Mouse (Mus musculus): ENCODE measurements around the gene Dlec1.

The Dlec1 gene

DNA sequence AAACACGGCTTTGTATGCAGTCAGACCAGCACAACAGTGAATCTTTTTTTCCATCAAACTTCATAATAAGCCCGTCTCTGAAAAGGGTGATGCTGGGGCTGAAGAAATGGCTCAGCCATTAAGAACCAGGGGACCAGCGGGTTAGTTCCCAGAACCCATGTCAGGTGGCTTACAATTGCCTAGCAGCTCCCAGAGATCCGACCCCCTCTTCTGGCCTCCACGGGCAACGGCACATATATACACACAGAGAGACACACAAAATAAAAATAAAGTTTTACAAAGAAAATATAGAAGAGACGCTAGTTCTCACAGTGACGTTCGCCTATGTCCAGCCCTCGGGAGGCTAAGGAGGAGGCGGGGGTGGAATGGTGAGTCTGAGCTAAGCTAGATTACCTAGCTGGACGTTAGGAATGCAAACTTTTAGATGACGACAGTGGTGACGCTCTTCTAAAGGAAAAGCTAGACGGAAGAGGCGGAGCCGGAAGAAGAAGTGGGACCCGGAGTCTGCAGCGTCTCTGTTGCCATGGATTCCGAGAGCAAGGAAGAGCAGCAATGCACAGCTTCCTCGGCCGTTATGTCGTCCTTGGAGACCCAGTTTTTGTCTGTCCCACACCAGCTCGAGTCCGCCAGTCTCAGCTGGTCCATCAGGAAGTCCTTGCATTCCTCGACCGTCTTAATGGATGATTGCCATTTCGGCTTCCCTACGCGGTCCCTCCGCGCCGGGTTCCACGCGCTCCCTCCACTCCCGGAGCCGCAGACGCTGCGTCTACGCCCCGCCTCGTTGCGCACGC lies at the start of gene Dlec1:
Gene Dlec1 (plus strand): TSS at position 487 of the 791 bp plus-strand sequence.
- peak in 1 of 2 experiments; percentile 25 for DNase-seq (ENCODE audit: low spot score in 2 of 2)

DNA sequence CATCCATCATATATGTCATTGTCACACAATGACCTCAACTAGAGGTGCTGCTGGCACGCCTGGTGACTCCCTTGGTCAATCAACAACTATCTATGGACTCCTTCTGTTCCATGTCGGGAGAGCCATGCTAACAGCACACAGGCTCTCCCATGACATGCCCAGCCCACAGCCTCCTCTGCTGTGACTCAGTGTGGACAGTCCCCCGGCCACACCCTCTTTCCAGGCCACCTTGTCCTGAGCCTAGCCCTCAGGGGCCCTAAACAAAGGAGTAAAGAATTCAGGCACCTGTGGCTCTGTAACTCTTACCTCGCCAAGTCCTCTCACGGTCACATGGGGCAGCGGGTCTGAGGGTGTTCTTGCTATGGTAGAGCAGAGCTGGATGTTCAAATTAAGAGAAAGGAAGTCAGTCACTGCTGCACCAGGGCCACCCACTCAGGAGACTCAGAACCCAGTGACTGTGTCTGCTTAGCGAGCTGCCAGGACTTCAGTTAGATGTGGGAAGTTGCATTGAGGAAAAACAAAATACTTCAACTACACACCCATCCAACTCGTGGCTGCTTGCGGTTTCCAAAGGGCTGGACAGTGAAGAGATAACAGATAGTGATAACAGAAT lies 48.2 kb upstream of the Dlec1 start:
- no peak for DNase-seq (ENCODE audit: low spot score in 2 of 2)

DNA sequence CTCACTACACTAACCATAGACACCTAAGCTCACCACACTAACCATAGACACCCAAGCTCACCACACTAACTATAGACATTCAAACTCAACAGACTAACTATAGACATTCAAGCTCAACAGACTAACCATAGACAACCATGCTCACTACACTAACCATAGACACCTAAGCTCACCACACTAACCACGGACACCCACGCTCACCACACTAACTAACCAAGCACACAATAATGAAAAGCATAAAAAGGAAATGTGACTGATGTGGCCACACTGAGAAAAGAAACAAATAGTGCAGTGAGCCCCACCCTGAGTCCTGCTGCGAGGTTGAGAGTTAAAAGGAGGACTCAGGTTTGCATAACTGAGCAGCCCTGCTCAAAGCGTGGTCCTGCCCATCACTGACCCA lies 46.9 kb upstream of the Dlec1 start:
- DNase-seq (ENCODE audit: low spot score in 2 of 2), result no peak

- DNase-seq (ENCODE audit: low spot score in 2 of 2), result no peak
Observed at GRCm38 (mm10) chr9:119058245-119058644, 44.0 kb upstream of the Dlec1 start.

GRCm38 (mm10) chr9:119060701-119061100 lies 41.6 kb upstream of the Dlec1 start:
- no peak for DNase-seq (ENCODE audit: low spot score in 2 of 2)

GRCm38 (mm10) chr9:119063036-119063644 lies 39.1 kb upstream of the Dlec1 start:
- DNase-seq (ENCODE audit: low spot score in 2 of 2), result no peak

DNA sequence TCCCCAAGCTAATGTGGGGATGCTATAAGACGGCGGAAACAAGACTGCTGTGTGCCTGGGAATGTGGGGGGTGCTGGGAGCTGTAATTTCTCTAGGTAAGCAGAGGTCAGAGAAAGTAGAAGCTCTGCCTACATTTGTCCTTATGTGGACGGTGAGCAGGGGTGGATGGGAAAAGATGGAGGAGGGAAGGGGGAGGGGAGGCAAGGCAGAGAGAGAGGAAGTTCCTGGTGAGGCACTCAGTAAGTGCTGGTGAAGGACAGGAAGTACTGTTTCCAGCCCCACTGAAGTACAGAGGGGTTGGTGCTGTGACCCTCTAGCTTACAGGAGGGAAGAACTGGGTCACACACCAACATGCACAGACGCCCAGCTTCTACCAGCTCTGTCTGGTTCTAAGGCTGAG lies 38.0 kb upstream of the Dlec1 start:
- no peak for DNase-seq (ENCODE audit: low spot score in 2 of 2)

GRCm38 (mm10) chr9:119067601-119068000 lies 34.7 kb upstream of the Dlec1 start:
- peak; percentile 59 to 85 for DNase-seq (ENCODE audit: low spot score in 2 of 2)

DNA sequence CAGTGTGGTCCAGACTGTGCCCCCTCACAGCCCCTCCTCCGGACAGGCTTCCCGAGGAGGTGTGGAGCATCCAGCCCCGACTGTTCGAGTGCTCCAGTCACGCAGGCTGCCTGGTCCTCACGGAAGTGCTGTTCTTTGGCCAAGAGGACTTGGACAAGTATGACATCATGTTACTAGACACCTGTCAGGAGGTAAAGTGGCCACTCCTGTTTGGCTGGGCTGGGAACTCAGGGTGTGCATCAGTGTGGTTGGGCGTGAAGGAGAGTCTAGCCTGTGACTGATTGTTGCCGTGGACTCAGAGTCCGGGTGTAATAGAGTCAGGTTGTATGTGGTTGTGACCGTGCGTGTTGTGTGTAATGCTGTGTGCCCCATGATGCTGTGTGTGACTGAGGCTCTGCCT lies 34.0 kb upstream of the Dlec1 start:
- no peak for DNase-seq (ENCODE audit: low spot score in 2 of 2)

- DNase-seq (ENCODE audit: low spot score in 2 of 2), result no peak
Observed at GRCm38 (mm10) chr9:119070173-119070825, 32.0 kb upstream of the Dlec1 start.

GRCm38 (mm10) chr9:119071786-119072185 lies 30.5 kb upstream of the Dlec1 start:
- DNase-seq (ENCODE audit: low spot score in 2 of 2), result no peak

- DNase-seq (ENCODE audit: low spot score in 2 of 2), result no peak
Observed at GRCm38 (mm10) chr9:119073184-119073895, 28.9 kb upstream of the Dlec1 start.

- DNase-seq (ENCODE audit: low spot score in 2 of 2), result no peak
Observed at GRCm38 (mm10) chr9:119075685-119076084, 26.6 kb upstream of the Dlec1 start.

DNA sequence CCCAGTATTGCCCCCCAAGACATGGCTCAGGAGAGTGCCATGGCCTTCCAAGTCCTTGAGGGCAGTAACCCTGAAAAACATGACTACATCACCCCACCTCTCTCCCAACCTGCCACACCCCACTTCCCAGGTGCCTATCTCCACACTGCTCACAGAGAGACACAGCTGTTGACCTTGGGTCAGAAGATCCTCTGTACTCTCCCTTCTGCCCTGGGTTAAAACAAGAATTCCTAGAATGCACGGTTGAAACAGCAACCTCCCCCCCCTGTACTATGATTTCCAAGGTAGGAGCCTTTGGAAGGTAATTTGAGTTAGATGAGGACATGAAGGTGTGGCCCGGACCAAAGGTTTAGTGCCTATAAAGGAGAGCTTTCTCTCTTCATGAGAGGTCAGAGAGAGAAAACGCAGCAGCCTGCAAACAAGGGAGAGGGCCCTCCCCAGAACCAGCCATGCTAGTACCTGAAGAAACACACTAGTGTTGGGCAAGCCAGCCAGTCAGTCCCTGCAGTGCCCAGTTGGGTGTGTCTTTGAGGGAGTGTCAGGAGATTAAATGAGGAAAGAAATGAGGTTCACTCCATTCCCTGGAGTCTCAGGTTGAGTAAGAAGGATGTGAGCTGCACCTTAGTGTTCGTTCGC lies 22.1 kb upstream of the Dlec1 start:
- no peak for DNase-seq (ENCODE audit: low spot score in 2 of 2)

DNA sequence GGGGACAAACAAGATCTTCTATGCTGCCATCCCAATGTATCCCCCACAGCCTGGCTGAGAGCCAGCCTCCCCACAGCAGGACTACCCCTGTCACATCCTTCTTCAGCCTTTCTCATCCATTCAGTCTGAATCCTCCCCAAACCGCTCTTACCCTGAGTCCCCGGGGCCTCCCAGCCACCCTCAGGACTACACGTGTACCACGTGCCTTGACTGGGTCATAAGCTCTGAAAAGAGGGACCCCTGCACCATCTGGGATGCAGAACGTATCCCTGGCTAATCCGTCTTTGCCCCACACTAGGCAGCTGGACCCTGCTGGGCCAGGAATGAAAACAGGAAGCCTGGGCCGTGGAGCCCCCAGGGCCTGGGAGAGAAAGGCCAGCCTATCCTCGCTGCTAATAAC lies 20.2 kb upstream of the Dlec1 start:
- no peak for DNase-seq (ENCODE audit: low spot score in 2 of 2)

DNA sequence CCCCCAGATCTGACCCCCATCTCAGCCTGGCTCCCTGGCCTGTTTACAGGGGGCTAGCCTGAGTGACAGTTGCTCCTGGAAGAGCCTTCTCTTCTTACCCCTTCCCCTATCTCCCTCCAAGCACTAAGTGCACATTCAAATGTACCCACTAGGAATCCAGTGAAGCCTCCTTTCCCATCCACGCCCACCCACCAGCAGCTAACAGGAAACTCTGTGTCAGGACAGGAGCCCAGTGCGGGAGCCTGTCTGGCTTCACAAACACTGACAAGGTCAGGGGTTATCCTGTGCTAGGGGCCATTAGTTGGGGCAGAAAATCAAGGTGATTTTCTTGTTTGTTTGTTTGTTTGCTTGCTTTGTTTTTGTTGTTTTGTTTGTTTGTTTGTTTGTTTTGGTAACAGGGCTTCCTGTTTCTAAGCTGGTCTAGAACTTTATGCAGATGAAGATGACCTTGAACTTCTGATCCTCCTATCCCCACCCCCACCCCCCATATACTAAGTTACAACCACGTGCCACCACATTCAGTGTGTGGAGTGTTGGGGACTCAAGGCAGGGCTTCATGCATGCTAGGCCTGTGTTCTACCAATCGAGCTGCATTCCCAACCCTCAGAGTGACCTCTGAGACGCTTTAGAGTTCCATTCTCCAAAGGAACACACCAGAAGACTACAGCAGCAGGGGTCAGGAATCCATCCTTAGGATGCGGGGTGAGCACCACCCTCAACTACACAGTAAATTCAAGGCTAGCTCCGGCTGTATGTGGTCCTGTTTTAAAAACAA lies 19.4 kb upstream of the Dlec1 start:
- no peak for DNase-seq (ENCODE audit: low spot score in 2 of 2)

DNA sequence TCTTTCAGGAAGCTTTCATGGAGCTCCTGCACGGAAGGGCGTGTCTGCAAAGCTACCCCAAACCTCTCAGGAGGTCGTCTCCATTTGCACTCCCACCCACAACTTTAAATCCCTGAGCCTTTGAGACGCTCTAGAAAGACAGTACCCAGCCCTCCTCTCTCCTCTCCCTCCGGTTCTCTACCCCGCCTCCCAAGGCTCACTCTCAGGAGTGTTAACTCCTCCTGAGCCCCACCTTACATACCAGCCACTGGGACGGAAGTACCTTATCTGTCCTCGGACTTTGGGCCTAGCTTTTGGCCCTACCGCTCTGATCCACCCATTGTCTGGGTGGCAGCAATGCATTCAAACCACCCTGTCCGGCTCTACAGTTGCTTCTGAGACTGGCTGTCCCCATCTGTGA lies 18.3 kb upstream of the Dlec1 start:
- DNase-seq (ENCODE audit: low spot score in 2 of 2), result no peak

DNA sequence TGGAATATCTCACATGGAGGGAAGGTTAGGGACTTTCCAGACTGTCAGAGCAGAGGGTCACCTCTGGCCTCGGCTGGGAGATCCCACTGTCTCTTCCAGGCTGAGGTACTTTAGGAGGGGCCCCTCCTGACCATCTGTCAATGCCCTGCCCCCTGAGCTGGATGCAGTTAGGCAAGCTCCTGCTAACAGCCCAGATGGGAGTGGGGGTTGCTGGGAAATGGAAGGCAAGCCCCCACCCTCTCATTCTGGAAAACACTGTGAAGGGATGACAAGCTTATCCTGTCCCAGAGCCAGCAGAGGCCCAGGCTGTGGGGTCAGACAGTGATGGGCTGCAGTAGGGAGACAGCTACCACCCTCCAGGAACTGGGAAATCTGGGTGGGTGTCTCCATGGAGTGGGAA lies 15.8 kb upstream of the Dlec1 start:
- no peak for DNase-seq (ENCODE audit: low spot score in 2 of 2)

- DNase-seq (ENCODE audit: low spot score in 2 of 2), result no peak
Observed at GRCm38 (mm10) chr9:119087309-119087708, 15.0 kb upstream of the Dlec1 start.

DNA sequence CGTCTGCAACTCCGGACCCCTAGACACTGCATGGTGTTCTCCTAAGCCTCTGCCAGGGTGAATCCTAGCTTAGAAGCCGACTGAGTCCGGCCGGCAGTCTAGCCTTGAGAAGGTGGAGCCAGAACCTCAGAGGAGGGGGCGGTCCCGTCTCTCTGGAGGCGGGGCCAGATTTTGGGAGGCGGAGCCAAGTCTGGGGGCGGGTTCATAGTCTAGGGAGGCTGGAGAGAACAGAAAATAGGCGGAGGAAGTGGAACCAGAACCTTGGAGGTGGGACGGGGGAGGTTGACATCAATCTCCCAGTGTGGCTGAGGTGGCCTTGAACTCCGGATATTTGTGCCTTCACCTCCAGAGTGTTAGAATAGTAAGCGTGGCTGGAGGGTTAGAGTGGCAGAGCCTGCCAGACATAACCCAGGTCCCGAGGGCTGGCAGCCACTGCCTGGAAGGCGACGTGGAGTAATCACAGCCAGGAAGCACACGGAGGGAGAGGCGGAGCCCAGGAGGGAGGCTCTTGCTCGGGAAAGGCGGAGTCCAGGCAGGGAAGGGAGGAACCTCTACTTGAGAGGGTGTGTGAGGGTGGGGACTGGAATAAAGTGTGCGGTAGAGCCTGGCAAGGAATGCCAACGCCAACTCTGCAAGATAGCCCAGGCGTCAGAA lies 14.0 kb upstream of the Dlec1 start:
- DNase-seq (ENCODE audit: low spot score in 2 of 2), result peak; percentile 80 to 86

Measured in spleen, postnatal 4 days (tissue).